Mouse (Mus musculus): ENCODE measurements at regions not wholly inside any gene's neighbourhood (a gene's known extent, or its start where the extent isn't known, plus 50 kb on each side); places are given as distances from the start of the nearest gene placed in this dataset.
A peak's percentile ranks its signal among the peaks of the same experiment; 100 is the strongest.

DNA sequence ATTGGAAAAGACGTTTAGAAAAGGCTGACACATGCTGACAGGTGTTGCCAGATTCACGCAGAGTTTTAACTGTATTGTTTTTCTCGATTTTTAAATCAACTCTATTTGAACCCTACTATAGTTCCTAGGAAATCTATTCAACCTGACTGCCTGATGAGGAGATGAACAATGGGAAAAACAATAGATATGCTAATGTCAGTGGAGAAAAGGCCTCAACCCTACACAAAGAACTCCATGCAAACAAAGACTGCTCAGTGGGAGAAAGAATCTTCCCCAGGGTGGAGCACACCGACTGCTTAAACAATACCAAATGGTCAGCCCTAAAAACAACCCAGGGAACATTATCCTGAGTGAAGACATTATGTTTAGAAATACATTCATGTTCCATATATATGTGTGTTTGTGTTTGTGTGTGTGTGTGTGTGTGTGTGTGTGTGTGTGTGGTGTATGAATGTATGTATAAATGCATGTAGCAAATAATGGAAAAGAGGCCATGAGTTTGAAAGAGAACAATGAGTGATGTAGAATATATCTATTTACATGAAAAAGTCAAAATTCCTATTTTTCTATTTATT is 204.1 kb upstream of the Zfp804a start:
- DNase-seq: no peak

DNA sequence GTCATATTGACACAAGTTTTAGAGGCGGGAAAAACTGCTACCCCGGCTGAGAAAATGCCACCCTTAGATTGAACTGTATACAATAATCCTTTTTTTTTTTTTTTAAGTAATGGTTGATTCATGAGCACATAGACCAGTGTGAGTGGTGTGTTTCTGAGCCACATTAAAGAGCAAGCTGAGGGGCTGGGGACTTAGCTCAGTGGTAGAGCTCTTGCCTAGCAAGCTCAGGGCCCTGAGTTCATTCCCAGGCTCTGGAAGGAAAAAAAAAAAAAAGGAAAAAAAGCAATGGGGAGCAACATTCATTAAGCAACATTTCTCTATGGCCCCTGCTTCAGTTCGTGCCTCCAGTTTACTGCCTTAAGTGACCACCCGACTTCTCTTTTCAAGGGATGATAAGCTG is 203.1 kb upstream of the Zfp804a start:
- DNase-seq: no peak

DNA sequence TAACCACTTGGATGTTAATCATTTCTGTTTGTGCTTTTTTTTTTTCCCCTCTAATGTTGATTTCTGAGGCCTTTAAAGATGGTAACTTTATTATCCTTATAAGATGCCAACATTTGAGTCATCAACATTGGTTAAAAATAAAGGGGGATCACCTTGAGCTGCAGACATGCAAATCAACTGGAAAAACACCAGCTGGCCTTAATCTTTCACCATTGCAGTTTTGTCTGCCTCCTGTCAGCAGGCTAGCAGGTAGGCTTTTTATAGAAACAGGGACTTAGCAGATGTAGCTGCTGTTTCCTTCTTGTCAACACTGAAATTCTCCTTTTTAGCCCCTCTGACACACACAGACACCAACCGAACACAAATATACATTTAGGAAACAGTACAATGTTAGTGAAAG is 167.6 kb upstream of the Zfp804a start:
- peak; percentile 13 to 57 for DNase-seq

DNA sequence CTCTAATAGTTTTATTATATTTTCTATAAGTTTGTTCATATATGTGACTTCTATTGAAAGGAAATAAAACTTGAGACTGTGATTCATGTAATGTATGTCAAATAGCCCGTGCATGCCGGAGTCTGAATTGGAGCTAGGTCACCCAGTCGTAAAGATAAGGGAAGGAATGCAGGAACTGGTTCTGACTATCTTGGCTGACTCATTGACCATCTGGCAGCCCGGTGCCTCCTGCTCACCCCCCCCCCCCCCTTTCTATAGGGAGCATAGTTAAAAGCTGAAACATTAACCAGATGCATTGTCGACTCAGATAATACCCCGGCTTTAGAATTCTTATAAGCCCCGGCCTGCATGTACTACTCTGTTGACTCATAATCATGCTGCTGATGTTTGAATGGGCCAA is 160.5 kb upstream of the Zfp804a start:
- peak in 1 of 2 experiments; percentile 6 for DNase-seq

DNA sequence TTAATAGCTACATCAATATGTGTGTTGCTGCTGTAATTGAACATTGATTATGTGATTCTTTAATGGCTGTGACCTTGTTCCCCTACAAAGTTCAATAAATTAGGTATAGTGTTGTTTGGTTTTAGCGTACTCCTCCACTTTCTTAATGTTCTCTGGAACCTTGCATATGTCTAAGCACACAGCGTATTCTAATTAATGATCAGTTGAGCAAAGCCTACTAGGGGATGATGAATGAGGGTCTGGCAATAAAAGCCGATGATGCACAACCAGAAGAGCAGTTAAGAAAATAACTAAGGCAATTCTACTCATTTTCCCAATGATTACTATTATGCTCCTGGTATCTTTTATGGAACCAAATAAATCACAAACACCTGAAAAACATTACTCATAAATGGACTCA is 113.7 kb upstream of the Zfp804a start:
- no peak for DNase-seq

Measured in heart, adult 18-20 months (tissue).